Mouse (Mus musculus) lung, adult 2 months (tissue): ENCODE results near the gene Ckap4. TPM values are rescaled to one million over a fixed set of nuclear protein-coding genes. Genes with fewer than 3 reads are reported as not detected.
"Not testable (repeated sequence)": the region's sequence is repeated elsewhere in the genome, so short reads cannot be mapped to it uniquely, and the experiment has no call there.

ENCODE experiments used
- DNase-seq: peaks from one replicate; pipeline ENCODE4 v3.0.0; 2022
- H3K4me1 ChIP-seq: fragments of 200-500 bp; 2 replicates; pipeline ENCODE4 v1.6.1; 2011; ENCODE audit warnings: low read length; ENCODE audit not compliant: control insufficient read depth, insufficient read depth
- H3K4me3 ChIP-seq: fragments of 200-500 bp; replicated peaks from 2 replicates; pipeline ENCODE3; 2011; ENCODE audit warnings: low read depth, mild to moderate bottlenecking, control low read depth, low read length; ENCODE audit errors: extremely low read depth
- CTCF ChIP-seq: fragments of 200-500 bp; IDR thresholded peaks from 2 replicates; pipeline ENCODE4 v1.5.1; 2011; ENCODE audit warnings: mild to moderate bottlenecking, low read length, control low read depth; ENCODE audit not compliant: insufficient read depth
- POLR2A ChIP-seq: fragments of 200-500 bp; IDR thresholded peaks from 2 replicates; pipeline ENCODE4 v1.6.1; 2011; ENCODE audit warnings: low read depth, mild to moderate bottlenecking, control low read depth, low read length, borderline replicate concordance; ENCODE audit errors: extremely low read depth
- WGBS: fragments of 180-500 bp; shearing (Covaris S2); methylation state at CpG from one replicate; pipeline ENCODE4 v1.1.7; 2018; 5-methylcytosine and 5-hydroxymethylcytosine counted together
- polyA plus RNA-seq: library from polyadenylated mRNA; depleted of rRNA; stranded (reverse); fragments of >200 nt; gene quantifications from 2 replicates; pipeline ENCODE4 v1.2.3, GENCODE M21; 2012; rRNA removed

The Ckap4 gene
- polyA plus RNA-seq, 1 experiment, result 26.5 TPM

DNA sequence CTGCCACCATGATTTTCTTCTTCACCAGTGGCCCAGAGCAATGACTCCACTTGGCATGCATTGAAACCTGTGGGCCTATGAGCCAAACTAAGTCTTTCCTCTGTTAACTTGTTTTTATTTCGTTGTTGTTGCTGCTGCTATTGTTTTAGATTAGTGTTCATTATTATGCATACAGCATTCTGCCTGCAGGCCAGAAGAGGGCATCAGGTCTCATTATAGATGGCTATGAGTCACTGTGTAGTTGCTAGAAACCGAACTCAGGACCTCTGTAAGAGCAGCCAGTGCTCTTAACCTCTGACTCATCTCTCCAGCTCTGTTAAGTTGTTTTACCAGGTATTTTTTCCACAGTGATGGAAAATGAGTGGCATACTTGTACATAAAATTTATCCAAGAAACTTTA is 50.8 kb downstream of the Ckap4 start:
- WGBS, result 71% methylated on average over 2 of the region's 2 CpGs
- DNase-seq, result no peak
- TF ChIP-seq POLR2A, result no peak
- no peak for TF ChIP-seq CTCF

DNA sequence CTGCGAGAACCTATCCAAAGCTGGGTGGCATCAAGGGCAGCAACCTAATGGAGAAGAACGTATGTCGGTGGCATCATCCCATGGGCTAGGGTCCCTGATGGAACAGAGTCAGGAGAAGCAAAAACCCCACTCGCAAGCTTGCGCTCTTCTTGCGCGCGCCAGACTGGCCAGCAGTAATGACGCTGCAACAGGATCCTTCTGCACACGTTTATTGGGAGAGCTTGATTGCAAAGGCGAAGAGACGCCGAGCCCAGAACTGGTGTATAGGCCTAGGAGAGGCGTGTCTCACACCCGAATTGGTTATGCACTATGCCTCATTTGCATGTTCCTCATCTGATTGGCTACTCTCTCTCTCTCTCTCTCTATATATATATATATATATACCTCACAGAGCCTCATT is 51.4 kb downstream of the Ckap4 start:
- 96% methylated on average over 15 of the region's 15 CpGs for WGBS
- H3K4me3 ChIP-seq, DNase-seq, H3K4me1 ChIP-seq: not testable (repeated sequence)

More for the DNA sequence above, 50.8 kb downstream of the Ckap4 start:
- Histone ChIP-seq H3K4me1 (0 out of 2 replicates have a peak, but pooled peaks cover 7% of the 10 kb centered on the region), H3K4me3 (no peak overlapping the region)

DNA sequence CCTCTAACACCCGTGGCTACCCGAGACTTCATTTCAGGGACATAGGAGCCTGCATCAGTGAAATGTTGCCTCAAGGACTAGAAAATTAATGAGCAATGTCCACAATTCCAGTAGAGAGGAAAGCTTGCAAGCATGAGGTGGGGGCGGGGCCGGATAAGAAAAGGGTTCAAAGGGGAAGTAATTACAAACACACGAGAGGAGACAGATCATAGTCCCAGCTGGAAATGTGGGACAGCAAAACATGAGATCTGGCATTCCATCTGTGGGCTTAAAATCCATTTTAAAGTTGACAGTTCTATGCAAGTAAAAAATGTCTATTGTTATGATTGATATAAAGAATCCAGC is 52.6 kb downstream of the Ckap4 start:
- TF ChIP-seq POLR2A (no peak), CTCF (no peak)
- DNase-seq, result no peak
- 43% methylated on average over 5 of the region's 5 CpGs for WGBS
- H3K4me3 ChIP-seq, result no peak overlapping the region
- 0 out of 2 replicates have a peak, but pooled peaks cover 7% of the 10 kb centered on the region for H3K4me1 ChIP-seq

DNA sequence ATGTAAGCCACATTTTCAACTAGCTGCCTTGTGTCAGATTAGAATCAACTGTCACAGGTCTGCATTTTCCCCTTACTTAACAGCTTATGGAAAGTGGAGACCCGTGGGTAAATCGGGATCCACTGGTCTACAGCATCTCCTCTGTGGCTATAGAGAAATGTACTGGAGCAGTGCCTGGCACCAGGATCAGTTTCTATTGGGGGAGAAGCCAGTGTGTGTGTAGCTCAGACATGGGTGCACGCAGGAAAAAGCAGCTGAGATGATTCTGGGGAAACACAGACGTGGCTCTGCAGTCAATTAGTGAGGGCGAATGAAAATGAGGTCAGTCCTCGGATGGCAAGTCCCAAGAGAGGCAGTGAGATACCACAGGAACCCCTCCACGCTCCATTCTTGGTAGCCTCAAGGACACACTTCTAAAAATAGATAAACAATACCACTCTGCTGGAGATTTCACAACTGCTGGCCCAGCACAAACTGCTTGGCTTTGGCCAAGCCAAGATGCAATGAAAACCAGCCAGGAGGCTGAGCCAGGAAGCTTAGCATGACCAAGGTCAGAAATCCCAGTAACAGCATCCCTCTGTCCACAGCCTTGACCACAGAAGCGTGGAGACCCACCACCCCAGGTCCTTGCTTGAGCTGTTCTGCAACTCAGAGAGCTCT is 53.1 kb downstream of the Ckap4 start:
- WGBS, result 36% methylated on average over 8 of the region's 8 CpGs
- DNase-seq, result peak; percentile 25
- TF ChIP-seq POLR2A, result no peak
- no peak for TF ChIP-seq CTCF
- Histone ChIP-seq H3K4me3 (no peak overlapping the region), H3K4me1 (0 out of 2 replicates have a peak, but pooled peaks cover 7% of the 10 kb centered on the region)

DNA sequence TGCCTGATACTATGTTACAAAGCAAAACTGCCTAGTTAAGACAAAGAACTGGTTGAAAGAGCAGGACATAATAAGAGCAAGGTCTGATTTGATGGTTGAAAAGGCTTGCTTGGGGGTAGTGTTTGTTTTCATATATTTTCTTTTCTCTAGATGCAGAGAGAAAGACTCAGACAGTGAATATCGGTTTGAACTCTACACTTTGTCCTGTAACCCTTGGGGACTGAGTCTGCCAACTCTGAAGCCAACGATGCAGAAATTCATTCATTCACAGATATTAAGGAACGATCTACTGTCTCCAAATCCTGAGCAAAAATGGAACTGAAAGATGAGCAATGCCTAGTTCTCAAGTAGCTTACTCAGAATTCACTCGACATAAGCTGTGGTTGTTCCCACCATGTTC is 53.7 kb downstream of the Ckap4 start:
- DNase-seq, result no peak
- no peak for TF ChIP-seq CTCF
- WGBS, result 69% methylated on average over 4 of the region's 4 CpGs
- 0 out of 2 replicates have a peak, but pooled peaks cover 7% of the 10 kb centered on the region for H3K4me1 ChIP-seq
- no peak overlapping the region for H3K4me3 ChIP-seq

DNA sequence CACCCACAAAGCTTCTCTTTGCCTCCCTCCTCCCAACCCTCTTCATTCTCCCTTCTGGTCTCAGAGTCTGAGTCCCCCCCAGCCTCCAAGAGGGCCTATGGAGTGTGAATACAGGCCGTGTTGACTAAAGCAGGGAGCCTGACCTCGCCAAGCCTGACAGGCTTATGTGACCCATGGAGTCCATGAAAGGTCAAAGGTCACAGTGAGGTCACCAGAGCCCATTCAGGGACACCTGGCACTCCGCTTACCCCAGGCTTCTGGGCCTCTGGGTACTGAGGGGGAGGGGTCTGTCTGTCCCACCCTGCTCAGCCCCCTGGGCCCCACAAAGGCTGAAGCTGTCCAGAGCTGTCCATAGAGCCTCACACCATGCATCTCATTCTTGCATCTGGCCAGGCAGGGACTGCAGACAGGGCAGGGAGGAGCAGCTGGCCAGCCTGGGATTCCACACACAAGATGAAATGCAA is 56.2 kb downstream of the Ckap4 start:
- Histone ChIP-seq H3K4me1 (0 out of 2 replicates have a peak, but pooled peaks cover 7% of the 10 kb centered on the region), H3K4me3 (no peak overlapping the region)
- DNase-seq, result no peak
- WGBS, result 50% methylated on average over 3 of the region's 3 CpGs
- TF ChIP-seq CTCF (no peak), POLR2A (no peak)

DNA sequence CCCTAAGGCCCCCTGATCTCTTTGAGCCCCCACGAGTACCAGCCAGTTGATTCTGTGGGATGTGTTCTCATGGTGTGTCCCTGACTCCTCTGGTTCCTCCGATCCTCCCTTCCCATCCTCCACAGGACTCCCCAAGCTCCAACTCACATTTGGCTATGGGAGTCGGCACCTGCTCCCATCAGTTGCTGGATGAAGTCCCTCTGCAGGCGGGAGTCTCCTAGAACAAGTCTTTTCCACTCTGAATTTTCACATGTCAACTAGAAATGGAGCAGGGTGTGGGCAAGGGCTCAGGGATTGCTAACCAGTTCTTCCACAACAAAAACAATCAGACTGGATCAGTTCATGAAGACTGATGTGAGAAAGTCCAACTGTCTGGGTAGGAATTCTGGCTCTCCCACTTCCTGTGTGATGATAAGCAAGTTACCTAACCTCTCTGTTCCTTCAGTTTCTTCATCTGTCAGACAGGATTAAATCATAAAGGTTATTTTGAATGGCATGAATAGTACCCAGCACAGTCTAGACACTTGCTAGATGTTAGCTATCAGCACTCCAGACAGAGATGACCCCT is 56.7 kb downstream of the Ckap4 start:
- TF ChIP-seq CTCF (no peak), POLR2A (no peak)
- DNase-seq, result no peak
- H3K4me1 ChIP-seq, result 0 out of 2 replicates have a peak, but pooled peaks cover 7% of the 10 kb centered on the region
- WGBS, result 67% methylated on average over 4 of the region's 4 CpGs
- H3K4me3 ChIP-seq, result no peak overlapping the region

Other genes starting within 250 kb of the Ckap4 start
- gene Nuak1, start 93.5 kb downstream of the Ckap4 start, polyA plus RNA-seq, result 19.2 and 24.3 TPM in 2 replicates
- 65.6 and 97.0 TPM in 2 replicates for gene Tcp11l2, start 42.6 kb upstream of the Ckap4 start, polyA plus RNA-seq
- gene Polr3b, start 88.2 kb upstream of the Ckap4 start, polyA plus RNA-seq, result 4.0 and 5.7 TPM in 2 replicates
- 0.05 and 0.13 TPM in 2 replicates for gene Rfx4, start 222.0 kb upstream of the Ckap4 start, polyA plus RNA-seq